Mouse (Mus musculus) brain, embryonic 14.5 days (tissue): Measurements from ENCODE around the gene Trim46.

Experiments
- CTCF ChIP-seq: fragments of 200-500 bp; IDR thresholded peaks from 2 replicates; pipeline ENCODE4 v1.5.1; 2012; ENCODE audit warnings: inconsistent platforms, mild to moderate bottlenecking, moderate library complexity, borderline replicate concordance; ENCODE audit not compliant: insufficient read depth, insufficient read length; ENCODE audit errors: extremely low read depth
- POLR2A ChIP-seq: fragments of 200-500 bp; IDR thresholded peaks from 2 replicates; pipeline ENCODE4 v1.6.1; 2012; ENCODE audit warnings: mild to moderate bottlenecking, inconsistent platforms, borderline replicate concordance; ENCODE audit not compliant: poor library complexity, insufficient read depth, insufficient read length, severe bottlenecking; ENCODE audit errors: extremely low read depth

- TF ChIP-seq POLR2A (no peak), CTCF (no peak)
Measured at GRCm38 (mm10) chr3:89187197-89187596, 58.9 kb downstream of the Trim46 start.
